Mouse (Mus musculus) embryonic facial prominence, embryonic 10.5 days (tissue): Measurements from ENCODE around the gene Unc45a. TPM values are rescaled to one million over a fixed set of nuclear protein-coding genes. Genes with fewer than 3 reads are reported as not detected.

ENCODE experiments used
- DNase-seq: peaks from one replicate; pipeline ENCODE4 v3.0.0-alpha.2; 2017; ENCODE audit warnings: low spot score
- H3K27ac ChIP-seq: fragments of 300-500 bp; sonication (generic); replicated peaks from 2 replicates; pipeline ENCODE4 v1.5.1; 2016; ENCODE audit warnings: mild to moderate bottlenecking
- H3K27me3 ChIP-seq: fragments of 300-500 bp; sonication (generic); replicated peaks from 2 replicates; pipeline ENCODE4 v1.6.1; 2016; ENCODE audit warnings: low read depth, mild to moderate bottlenecking; ENCODE audit not compliant: poor library complexity, severe bottlenecking
- H3K36me3 ChIP-seq: fragments of 300-500 bp; sonication (generic); replicated peaks from 2 replicates; pipeline ENCODE4 v1.6.1; 2016; ENCODE audit warnings: mild to moderate bottlenecking, moderate library complexity
- H3K4me1 ChIP-seq: fragments of 300-500 bp; sonication (generic); 2 replicates; pipeline ENCODE4 v1.6.1; 2016
- H3K4me3 ChIP-seq: fragments of 300-500 bp; sonication (generic); 2 replicates; pipeline ENCODE4 v1.5.1; 2016; ENCODE audit warnings: mild to moderate bottlenecking, moderate library complexity
- H3K9me3 ChIP-seq: fragments of 300-500 bp; sonication (generic); 2 replicates; pipeline ENCODE4 v1.6.1; 2016; ENCODE audit warnings: mild to moderate bottlenecking
- WGBS: fragments of 180-500 bp; shearing (Covaris S2); methylation state at CpG from one replicate; pipeline ENCODE4 v1.1.7; 2016; 5-methylcytosine and 5-hydroxymethylcytosine counted together
- polyA plus RNA-seq: library from polyadenylated mRNA; unstranded; fragments of >200 nt; fragmentation: Nextera tagmentation; extraction: Ambion mirVana; gene quantifications from 2 replicates; pipeline ENCODE4 v1.2.1, GENCODE M21; 2016

Gene Unc45a
- polyA plus RNA-seq, 1 experiment from 2014 or later: 51.3 TPM

GRCm38 (mm10) chr7:80287736-80288135 is 53.1 kb downstream of the Unc45a start:
- no peaks in the 10 kb centered on the region for H3K27me3 ChIP-seq
- no peak overlapping the region for H3K4me3 ChIP-seq
- no peaks in the 10 kb centered on the region for H3K9me3 ChIP-seq
- DNase-seq: no peak
- H3K27ac ChIP-seq: no peak overlapping the region
- no peaks in the 10 kb centered on the region for H3K4me1 ChIP-seq
- H3K36me3 ChIP-seq: peaks cover 90% of the 10 kb centered on the region
- WGBS: 80% methylated on average over 10 of the region's 10 CpGs

- no peaks in the 10 kb centered on the region for H3K4me1 ChIP-seq
- H3K4me3 ChIP-seq: no peak overlapping the region
- no peaks in the 10 kb centered on the region for H3K27me3 ChIP-seq
- peaks cover 86% of the 10 kb centered on the region for H3K36me3 ChIP-seq
- WGBS: 94% methylated on average over 6 of the region's 6 CpGs
- DNase-seq: no peak
- H3K9me3 ChIP-seq: no peaks in the 10 kb centered on the region
- H3K27ac ChIP-seq: no peak overlapping the region
Measured at GRCm38 (mm10) chr7:80285725-80286124, 55.1 kb downstream of the Unc45a start.

GRCm38 (mm10) chr7:80284391-80284790 is 56.4 kb downstream of the Unc45a start:
- 95% methylated on average over 5 of the region's 5 CpGs for WGBS
- Histone ChIP-seq H3K4me1 (no peaks in the 10 kb centered on the region), H3K27me3 (no peaks in the 10 kb centered on the region), H3K9me3 (no peaks in the 10 kb centered on the region), H3K27ac (no peak overlapping the region), H3K36me3 (peaks cover 86% of the 10 kb centered on the region), H3K4me3 (no peak overlapping the region)
- DNase-seq: no peak

GRCm38 (mm10) chr7:80283226-80283918 is 57.4 kb downstream of the Unc45a start:
- 89% methylated on average over 3 of the region's 3 CpGs for WGBS
- H3K36me3 ChIP-seq: peaks cover 89% of the 10 kb centered on the region

GRCm38 (mm10) chr7:80281646-80282045 is 59.2 kb downstream of the Unc45a start:
- Histone ChIP-seq H3K9me3 (no peaks in the 10 kb centered on the region), H3K4me3 (no peak overlapping the region), H3K27me3 (no peaks in the 10 kb centered on the region), H3K27ac (no peak overlapping the region), H3K4me1 (no peaks in the 10 kb centered on the region), H3K36me3 (peaks cover 90% of the 10 kb centered on the region)
- no peak for DNase-seq
- 92% methylated on average over 3 of the region's 3 CpGs for WGBS

More at GRCm38 (mm10) chr7:80283226-80283918, 57.4 kb downstream of the Unc45a start:
- no peak for DNase-seq
- no peak overlapping the region for H3K27ac ChIP-seq
- H3K27me3 ChIP-seq: no peaks in the 10 kb centered on the region
- H3K4me1 ChIP-seq: no peaks in the 10 kb centered on the region
- H3K9me3 ChIP-seq: no peaks in the 10 kb centered on the region
- H3K4me3 ChIP-seq: no peak overlapping the region

GRCm38 (mm10) chr7:80280998-80281397 is 59.8 kb downstream of the Unc45a start:
- WGBS: 88% methylated on average over 2 of the region's 2 CpGs
- no peaks in the 10 kb centered on the region for H3K9me3 ChIP-seq
- H3K27ac ChIP-seq: no peak overlapping the region
- peaks cover 90% of the 10 kb centered on the region for H3K36me3 ChIP-seq
- no peak for DNase-seq
- H3K27me3 ChIP-seq: no peaks in the 10 kb centered on the region
- no peak overlapping the region for H3K4me3 ChIP-seq
- no peaks in the 10 kb centered on the region for H3K4me1 ChIP-seq

- WGBS: 85% methylated on average over 10 of the region's 10 CpGs
- no peak for DNase-seq
- Histone ChIP-seq H3K4me1 (no peaks in the 10 kb centered on the region), H3K4me3 (no peak overlapping the region), H3K36me3 (peaks cover 89% of the 10 kb centered on the region), H3K27ac (no peak overlapping the region), H3K27me3 (no peaks in the 10 kb centered on the region), H3K9me3 (peaks cover 3% of the 10 kb centered on the region)
Measured at GRCm38 (mm10) chr7:80280032-80280431, 60.8 kb downstream of the Unc45a start.

GRCm38 (mm10) chr7:80276374-80276773 is 64.4 kb downstream of the Unc45a start:
- Histone ChIP-seq H3K36me3 (peaks cover 93% of the 10 kb centered on the region), H3K4me1 (no peaks in the 10 kb centered on the region), H3K27me3 (no peaks in the 10 kb centered on the region), H3K9me3 (peaks cover 17% of the 10 kb centered on the region), H3K4me3 (no peak overlapping the region), H3K27ac (no peak overlapping the region)
- no peak for DNase-seq
- 96% methylated on average over 4 of the region's 4 CpGs for WGBS

Other genes starting within 250 kb of the Unc45a start
- 522 and 534 TPM in 2 replicates for gene Idh2, start 225.6 kb downstream of the Unc45a start, polyA plus RNA-seq
- 11.4 and 11.9 TPM in 2 replicates for gene Sema4b, start 154.2 kb downstream of the Unc45a start, polyA plus RNA-seq
- 67.4 and 70.8 TPM in 2 replicates for gene Cib1, start 108.2 kb downstream of the Unc45a start, polyA plus RNA-seq
- 6.6 and 6.7 TPM in 2 replicates for gene Gdpgp1, start 108.1 kb downstream of the Unc45a start, polyA plus RNA-seq
- gene Ttll13, start 94.6 kb downstream of the Unc45a start, polyA plus RNA-seq: 0.57 and 0.89 TPM in 2 replicates
- 42.7 and 43.2 TPM in 2 replicates for gene Ngrn, start 79.8 kb downstream of the Unc45a start, polyA plus RNA-seq
- 17.3 and 18.0 TPM in 2 replicates for gene Vps33b, start 71.4 kb downstream of the Unc45a start, polyA plus RNA-seq
- gene Prc1, start 46.6 kb downstream of the Unc45a start, polyA plus RNA-seq: 196 and 199 TPM in 2 replicates
- 12.0 and 13.2 TPM in 2 replicates for gene Rccd1, start 16.6 kb downstream of the Unc45a start, polyA plus RNA-seq
- 23.3 and 30.3 TPM in 2 replicates for gene Hddc3, start 2.1 kb upstream of the Unc45a start, polyA plus RNA-seq
- gene Man2a2, start 30.4 kb upstream of the Unc45a start, polyA plus RNA-seq: 20.2 and 21.0 TPM in 2 replicates
- gene Fes, start 46.9 kb upstream of the Unc45a start, polyA plus RNA-seq: 8.2 and 8.4 TPM in 2 replicates
- gene Furin, start 64.4 kb upstream of the Unc45a start, polyA plus RNA-seq: 6.0 and 6.3 TPM in 2 replicates
- 49.6 and 54.6 TPM in 2 replicates for gene Blm, start 194.1 kb upstream of the Unc45a start, polyA plus RNA-seq